Mouse (Mus musculus) G1E (cell line): ENCODE measurements around the gene Kdelc1.

Source experiments
- CTCF ChIP-seq: IDR thresholded peaks from 2 replicates; pipeline ENCODE4 v1.5.1; 2012; ENCODE audit warnings: low read depth, low read length, inconsistent platforms, mixed read lengths
- POLR2AphosphoS5 ChIP-seq: IDR thresholded peaks from 2 replicates; pipeline ENCODE4 v1.6.1; 2012; ENCODE audit warnings: low read depth, low read length, inconsistent platforms; ENCODE audit not compliant: insufficient replicate concordance

- TF ChIP-seq POLR2AphosphoS5 (no peak), CTCF (0 out of 2 replicates have a peak, but pooled peaks have one; percentile 9)
These were observed 36.7 kb upstream of the Kdelc1 start for GRCm38 (mm10) chr1:44155287-44155686.
